Mouse (Mus musculus) megakaryocyte, embryonic 14.5 days (primary cell): ENCODE measurements around the gene Exoc3l4.

Experiments used
- FLI1 ChIP-seq: IDR thresholded peaks from 2 replicates; pipeline ENCODE4 v1.6.1; 2012; ENCODE audit warnings: low read length, inconsistent platforms, mixed read lengths
- GATA1 ChIP-seq: IDR thresholded peaks from 3 replicates; pipeline ENCODE4 v1.6.1; 2012; ENCODE audit warnings: mixed read lengths, low read length, inconsistent platforms, borderline replicate concordance

DNA sequence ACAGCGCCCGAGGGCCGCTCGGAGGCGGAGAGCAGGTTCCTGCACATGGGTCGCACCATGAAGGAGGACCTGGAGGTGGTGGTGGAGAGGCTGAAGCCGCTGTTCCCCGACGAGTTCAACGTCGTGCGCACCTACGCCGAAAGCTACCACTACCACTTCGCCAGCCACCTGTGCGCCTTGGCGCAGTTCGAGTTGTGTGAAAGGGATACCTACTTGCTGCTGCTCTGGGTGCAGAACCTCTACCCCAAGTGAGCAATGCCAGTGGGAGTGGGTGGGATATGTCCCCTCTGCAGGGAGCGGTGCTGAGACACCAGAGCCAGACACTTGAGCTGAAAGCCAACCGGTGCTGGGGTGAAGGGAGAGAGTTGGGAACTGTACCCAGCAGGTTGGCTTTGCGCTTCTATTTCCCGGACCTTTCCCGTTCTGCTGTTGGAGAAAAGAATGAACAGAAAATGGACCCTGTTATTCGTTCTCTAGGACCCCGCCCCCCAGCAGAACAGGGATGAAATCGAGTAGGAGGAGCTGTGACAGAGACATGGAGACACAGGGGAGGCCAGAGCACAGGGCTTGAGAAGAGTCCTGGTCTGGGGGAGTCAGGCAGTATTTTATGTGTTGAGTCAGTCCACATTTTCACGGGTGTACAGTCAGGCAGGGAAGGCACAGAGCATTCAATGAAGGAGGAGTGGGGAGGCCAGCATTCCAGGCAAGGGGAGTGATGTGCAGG is 29.2 kb downstream of the Exoc3l4 start:
- TF ChIP-seq FLI1: no peak
- no peak for TF ChIP-seq GATA1
